In the genomic region with DNA sequence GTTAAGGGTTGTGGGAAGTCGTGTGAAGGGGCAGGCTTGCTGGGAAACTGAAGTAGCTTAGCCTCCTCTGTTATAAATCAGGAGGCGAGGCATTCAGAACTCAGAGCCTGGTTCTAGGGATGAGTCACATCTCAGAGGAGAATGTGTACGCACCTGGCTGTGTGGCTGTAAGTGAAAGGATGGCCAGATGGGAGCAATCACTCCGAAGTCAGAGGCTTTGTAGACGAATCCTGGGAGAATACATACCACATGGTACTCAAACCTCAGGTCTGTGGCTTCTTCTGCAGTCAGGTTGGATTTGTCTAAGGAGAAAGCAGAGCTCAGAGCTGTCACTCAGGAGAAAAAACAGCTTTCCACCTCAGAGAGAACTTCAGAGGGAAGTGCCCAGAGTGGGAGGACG, we compare ENCODE assay signal across 21 mouse cellular contexts.
DNase-seq lines count a peak whose midpoint lies in the region; ATAC-seq lines count a peak whose summit lies in the region.
"Had no signal": no experiment of that assay in that cellular context is flagged by ENCODE, and none has a peak within 500 bp of the region (broad histone marks: within the 10 kb centered on the region; RNA-seq: fewer than 3 reads in every experiment).

No protein-coding gene starts in this region.

- H3K9ac ChIP-seq in kidney, embryonic 14.5 days (ENCODE audit: low read depth, low read length): no peak overlapping the region
- no peak overlapping the region for H3K9ac ChIP-seq in embryonic facial prominence, embryonic 11.5 days (replicated peaks; ENCODE audit: low read length)
- H3K9ac ChIP-seq: forebrain, postnatal 0 days; heart, embryonic 15.5 days; limb, embryonic 12.5 days; liver, embryonic 12.5 days had no signal

- H3K4me2 ChIP-seq in kidney, embryonic 14.5 days (replicated peaks; ENCODE audit: low read depth, low read length): no peak overlapping the region
- no peak overlapping the region for H3K4me2 ChIP-seq in embryonic facial prominence, embryonic 11.5 days (ENCODE audit: low read depth, low read length)
- H3K4me2 ChIP-seq: heart, embryonic 15.5 days; limb, embryonic 12.5 days; liver, embryonic 12.5 days had no signal

- H3K9me3 ChIP-seq in kidney, embryonic 14.5 days (ENCODE audit: control insufficient read depth, low read length): no peaks in the 10 kb centered on the region
- no peaks in the 10 kb centered on the region for H3K9me3 ChIP-seq in embryonic facial prominence, embryonic 11.5 days (replicated peaks; ENCODE audit: control insufficient read depth, low read length)
- H3K9me3 ChIP-seq: heart, embryonic 15.5 days; limb, embryonic 12.5 days; liver, embryonic 12.5 days; megakaryocyte, embryonic 14.5 days had no signal

- H3K27me3 ChIP-seq in kidney, embryonic 14.5 days (ENCODE audit: control insufficient read depth, insufficient read depth, low read length): no peaks in the 10 kb centered on the region
- no peaks in the 10 kb centered on the region for H3K27me3 ChIP-seq in embryonic facial prominence, embryonic 11.5 days (ENCODE audit: control insufficient read depth, insufficient read depth, low read length)
- H3K27me3 ChIP-seq: heart, embryonic 15.5 days; limb, embryonic 12.5 days; liver, embryonic 12.5 days; megakaryocyte, embryonic 14.5 days had no signal

- H3K4me3 ChIP-seq in kidney, embryonic 14.5 days (ENCODE audit: low read length): no peak overlapping the region
- H3K4me3 ChIP-seq in embryonic facial prominence, embryonic 11.5 days (ENCODE audit: low read depth, low read length): no peak overlapping the region
- H3K4me3 ChIP-seq: heart, adult 2 months; heart, embryonic 15.5 days; limb, embryonic 12.5 days; liver, embryonic 12.5 days; megakaryocyte, embryonic 14.5 days had no signal

- H3K4me1 ChIP-seq in kidney, embryonic 14.5 days (ENCODE audit: control insufficient read depth, insufficient read depth, low read length): peaks cover 5% of the 10 kb centered on the region; the same call in 1 of the 2 replicates
- no peaks in the 10 kb centered on the region for H3K4me1 ChIP-seq in embryonic facial prominence, embryonic 11.5 days (ENCODE audit: control insufficient read depth, insufficient read depth, low read length)
- H3K4me1 ChIP-seq: limb, embryonic 12.5 days had no signal

- WGBS in kidney, embryonic 14.5 days: 25% methylated on average over 6 of the region's 6 CpGs
- WGBS in embryonic facial prominence, embryonic 11.5 days: 44% methylated on average over 6 of the region's 6 CpGs

- no peak for DNase-seq in kidney, postnatal 25 days
- DNase-seq in right cerebral cortex, postnatal 25 days: peak; percentile 19
- no peak for DNase-seq in right cerebral cortex, postnatal 14 days
- DNase-seq in brain, adult 2 months (ENCODE audit: low read depth, low spot score): peak; percentile 71
- peak; percentile 33 for DNase-seq in embryonic facial prominence, embryonic 11.5 days (ENCODE audit: low spot score)
- DNase-seq in adrenal gland, adult 18-20 months (ENCODE audit: low spot score in 2 of 2): no peak
- DNase-seq in kidney, postnatal 4 days: no peak
- DNase-seq: adrenal gland, adult 8-10 months; cerebellum, postnatal 14 days; forebrain, postnatal 0 days; heart, adult 2 months; kidney, adult 11 months; lung, adult 2 months; retina, postnatal 1 day had no signal

- no peak for ATAC-seq in kidney, embryonic 14.5 days (ENCODE audit: low FRiP score, low TSS enrichment)
- ATAC-seq in embryonic facial prominence, embryonic 11.5 days (replicated peaks; ENCODE audit: insufficient number of reproducible peaks, low FRiP score, low TSS enrichment, low read depth): no peak
- ATAC-seq: forebrain, postnatal 0 days; hindbrain, embryonic 16.5 days; liver, embryonic 12.5 days had no signal

- H3K36me3 ChIP-seq in kidney, embryonic 14.5 days (ENCODE audit: control insufficient read depth, insufficient read depth, low read length): no peaks in the 10 kb centered on the region
- no peaks in the 10 kb centered on the region for H3K36me3 ChIP-seq in embryonic facial prominence, embryonic 11.5 days (replicated peaks; ENCODE audit: control insufficient read depth, insufficient read depth, low read depth, low read length)
- H3K36me3 ChIP-seq: heart, embryonic 15.5 days; limb, embryonic 12.5 days; liver, embryonic 12.5 days had no signal

- 0 out of 2 replicates have a peak overlapping the region, but pooled peaks have one; percentile 17 for H3K27ac ChIP-seq in kidney, embryonic 14.5 days (ENCODE audit: low read depth, low read length)
- H3K27ac ChIP-seq in embryonic facial prominence, embryonic 11.5 days (replicated peaks; ENCODE audit: low read depth, low read length): no peak overlapping the region
- H3K27ac ChIP-seq: heart, adult 2 months; heart, embryonic 15.5 days; kidney, postnatal 0 days; limb, embryonic 12.5 days; liver, embryonic 12.5 days had no signal

Comparison
In these comparisons a context has a peak if more than half of its experiments do, and no peak if none do; other contexts are left out.
1. DNase-seq: peak in right cerebral cortex, postnatal 25 days (single experiment), brain, adult 2 months (single experiment) and embryonic facial prominence, embryonic 11.5 days (single experiment); none in kidney, postnatal 25 days (0 of 2), right cerebral cortex, postnatal 14 days (single experiment), adrenal gland, adult 18-20 months (0 of 2) and kidney, postnatal 4 days (0 of 2).